Mouse (Mus musculus): ENCODE measurements around the gene Agps. TPM values are rescaled to one million over a fixed set of nuclear protein-coding genes. Genes with fewer than 3 reads are reported as not detected.

Gene Agps
- 82.9 and 92.0 TPM in 2 replicates for total RNA-seq (2015)
- 81.7 and 82.2 TPM in 2 replicates for total RNA-seq (2017)

- ATAC-seq (ENCODE audit: poor library complexity, severe bottlenecking) = peak; percentile 90
Measured at GRCm38 (mm10) chr2:75831881-75832633, at the start of gene Agps. Gene Agps (plus strand): TSS chr2:75832177.

- ATAC-seq (ENCODE audit: poor library complexity, severe bottlenecking) = peak; percentile 69
Measured at GRCm38 (mm10) chr2:75786075-75786474, 45.9 kb upstream of the Agps start.

GRCm38 (mm10) chr2:75788511-75788910 lies 43.5 kb upstream of the Agps start:
- ATAC-seq (ENCODE audit: poor library complexity, severe bottlenecking) = no peak

- no peak for ATAC-seq (ENCODE audit: poor library complexity, severe bottlenecking)
Measured at GRCm38 (mm10) chr2:75789959-75790523, 41.9 kb upstream of the Agps start.

GRCm38 (mm10) chr2:75791561-75792308 lies 40.2 kb upstream of the Agps start:
- ATAC-seq (ENCODE audit: poor library complexity, severe bottlenecking) = peak; percentile 19

- peak; percentile 93 for ATAC-seq (ENCODE audit: poor library complexity, severe bottlenecking)
Measured at GRCm38 (mm10) chr2:75792377-75793203, 39.4 kb upstream of the Agps start.

GRCm38 (mm10) chr2:75796181-75796580 lies 35.8 kb upstream of the Agps start:
- ATAC-seq (ENCODE audit: poor library complexity, severe bottlenecking) = no peak

GRCm38 (mm10) chr2:75798434-75798970 lies 33.5 kb upstream of the Agps start:
- no peak for ATAC-seq (ENCODE audit: poor library complexity, severe bottlenecking)

GRCm38 (mm10) chr2:75805767-75806166 lies 26.2 kb upstream of the Agps start:
- ATAC-seq (ENCODE audit: poor library complexity, severe bottlenecking) = no peak

- ATAC-seq (ENCODE audit: poor library complexity, severe bottlenecking) = no peak
Measured at GRCm38 (mm10) chr2:75806891-75807290, 25.1 kb upstream of the Agps start.

- no peak for ATAC-seq (ENCODE audit: poor library complexity, severe bottlenecking)
Measured at GRCm38 (mm10) chr2:75807460-75807859, 24.5 kb upstream of the Agps start.

GRCm38 (mm10) chr2:75814880-75815279 lies 17.1 kb upstream of the Agps start:
- no peak for ATAC-seq (ENCODE audit: poor library complexity, severe bottlenecking)

GRCm38 (mm10) chr2:75815521-75815920 lies 16.5 kb upstream of the Agps start:
- ATAC-seq (ENCODE audit: poor library complexity, severe bottlenecking) = no peak

GRCm38 (mm10) chr2:75816673-75817072 lies 15.3 kb upstream of the Agps start:
- ATAC-seq (ENCODE audit: poor library complexity, severe bottlenecking) = no peak

- ATAC-seq (ENCODE audit: poor library complexity, severe bottlenecking) = peak; percentile 51
Measured at GRCm38 (mm10) chr2:75818719-75819118, 13.3 kb upstream of the Agps start.

GRCm38 (mm10) chr2:75819796-75820195 lies 12.2 kb upstream of the Agps start:
- no peak for ATAC-seq (ENCODE audit: poor library complexity, severe bottlenecking)

GRCm38 (mm10) chr2:75821971-75822751 lies 9.8 kb upstream of the Agps start:
- ATAC-seq (ENCODE audit: poor library complexity, severe bottlenecking) = no peak

- ATAC-seq (ENCODE audit: poor library complexity, severe bottlenecking) = peak; percentile 90
Measured at GRCm38 (mm10) chr2:75823736-75824135, 8.2 kb upstream of the Agps start.

- no peak; the same call in 1 of the 2 replicates for ATAC-seq (ENCODE audit: poor library complexity, severe bottlenecking)
Measured at GRCm38 (mm10) chr2:75824144-75824543, 7.8 kb upstream of the Agps start.

GRCm38 (mm10) chr2:75824846-75825245 lies 7.1 kb upstream of the Agps start:
- no peak for ATAC-seq (ENCODE audit: poor library complexity, severe bottlenecking)

Data from megakaryocyte, adult 5-6 weeks (primary cell).